Mouse (Mus musculus) monocyte, adult 5-6 weeks (primary cell): ENCODE results near the gene Spink2. TPM values are rescaled to one million over a fixed set of nuclear protein-coding genes. Genes with fewer than 3 reads are reported as not detected.
A peak's percentile ranks its signal among the peaks of the same experiment; 100 is the strongest.
"Not testable (repeated sequence)": the region's sequence is repeated elsewhere in the genome, so short reads cannot be mapped to it uniquely, and the experiment has no call there.

Experiments used
- ATAC-seq: fragments of 153-309, 156-312 bp; replicated peaks from 2 replicates; pipeline ENCODE4 v1.8.0; 2017; ENCODE audit warnings: mild to moderate bottlenecking; ENCODE audit not compliant: low TSS enrichment, insufficient number of reproducible peaks, severe bottlenecking, poor library complexity, low FRiP score
- total RNA-seq: library from RNA; stranded (forward); fragments of 200-1000, 200-491, 200-594 nt; gene quantifications from 3 replicates; pipeline ENCODE4 v1.2.3, GENCODE M21; 2017

Spink2 gene
- total RNA-seq, 1 experiment from 2014 or later = not detected

DNA sequence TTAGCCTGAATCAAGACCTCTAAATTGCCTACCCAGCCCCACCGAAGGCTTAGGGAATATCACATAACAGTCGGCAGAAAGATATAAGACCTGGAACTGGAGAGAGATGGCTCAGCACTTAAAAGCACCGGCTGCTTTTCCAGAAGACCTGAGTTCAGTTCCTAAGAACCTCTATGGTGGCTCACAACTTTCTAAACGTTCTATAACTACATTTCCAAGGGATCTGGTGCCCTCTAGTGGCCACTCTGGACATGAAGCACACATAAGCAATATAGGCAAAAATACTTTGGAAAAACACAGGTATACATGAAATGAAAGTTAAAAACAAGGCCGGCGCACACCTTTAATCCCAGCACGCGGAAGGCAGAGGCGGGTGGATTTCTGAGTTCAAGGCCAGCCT, 5.9 kb upstream of the Spink2 start:
- no peak for ATAC-seq

DNA sequence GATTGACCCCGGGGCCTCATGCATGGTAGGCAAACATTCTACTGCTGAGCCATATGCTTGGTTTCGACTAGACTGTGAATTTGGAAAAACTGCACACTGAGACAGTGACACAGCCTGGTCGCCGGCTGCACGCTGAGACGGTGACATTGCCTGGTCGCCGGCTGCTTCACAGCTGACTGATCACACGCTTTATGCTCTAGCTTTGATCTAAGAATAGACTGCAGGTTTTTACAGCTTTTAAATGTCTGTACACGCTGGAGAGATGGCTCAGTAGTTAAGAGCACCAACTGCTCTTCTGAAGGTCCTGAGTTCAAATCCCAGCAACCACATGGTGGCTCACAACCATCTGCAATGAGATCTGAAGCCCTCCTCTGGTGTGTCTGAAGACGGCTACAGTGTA, 5.1 kb downstream of the Spink2 start:
- no peak for ATAC-seq

DNA sequence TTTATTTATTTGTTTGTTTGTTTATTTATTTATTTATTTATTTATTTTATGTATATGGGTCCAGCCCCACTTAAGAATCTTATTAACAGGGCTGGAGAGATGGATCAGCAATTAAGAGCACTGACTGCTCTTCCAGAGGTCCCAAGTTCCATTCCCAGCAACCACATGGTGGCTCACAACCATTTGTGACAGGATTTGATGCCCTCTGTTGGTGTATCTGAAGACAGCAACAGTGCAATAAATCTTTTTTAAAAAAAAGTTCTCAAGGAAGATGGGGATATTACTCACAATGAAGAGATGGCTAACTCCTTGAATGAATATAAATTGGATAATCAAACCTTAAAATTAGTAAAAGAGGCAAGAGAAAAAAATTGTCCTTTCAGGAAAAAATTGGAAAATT, 9.0 kb downstream of the Spink2 start:
- no peak for ATAC-seq

DNA sequence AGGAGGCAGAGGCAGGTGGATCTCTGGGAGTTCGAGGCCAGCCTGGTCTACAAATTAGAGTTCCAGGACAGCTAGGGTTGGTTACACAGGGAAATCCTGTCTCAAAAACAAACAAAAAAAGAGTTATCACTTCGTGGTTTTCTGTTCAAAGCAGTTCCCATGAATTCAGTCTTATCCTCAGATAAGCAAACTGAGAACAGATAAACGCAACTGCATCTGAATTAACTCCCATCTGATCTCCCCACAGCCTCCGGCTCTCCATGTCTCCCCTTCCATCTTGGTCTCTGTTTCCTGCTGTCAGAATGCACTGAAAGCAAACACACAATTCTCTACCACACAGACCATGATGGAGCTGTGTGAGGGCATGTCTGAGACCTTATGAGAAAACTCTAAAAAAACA, 10.6 kb downstream of the Spink2 start:
- no peak for ATAC-seq

DNA sequence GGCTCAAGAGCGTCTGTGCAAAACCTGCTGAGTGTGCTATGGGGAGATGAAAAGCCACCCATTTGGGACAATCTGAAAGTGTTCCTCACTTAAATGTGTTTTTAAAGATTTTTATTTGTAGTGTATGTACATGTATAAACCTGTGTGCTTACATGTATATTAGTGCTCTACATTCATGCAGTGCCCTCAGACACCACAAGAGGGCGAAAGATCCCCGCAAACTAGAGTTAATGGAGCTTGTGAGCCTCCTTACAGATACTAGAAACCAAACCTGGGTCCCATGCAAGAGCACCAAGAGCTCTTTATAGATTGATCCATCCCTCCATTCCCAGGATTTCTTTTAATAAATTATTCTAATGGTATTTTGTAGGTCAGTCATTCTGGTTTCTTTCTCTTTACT, 17.3 kb downstream of the Spink2 start:
- peak; percentile 40 for ATAC-seq

DNA sequence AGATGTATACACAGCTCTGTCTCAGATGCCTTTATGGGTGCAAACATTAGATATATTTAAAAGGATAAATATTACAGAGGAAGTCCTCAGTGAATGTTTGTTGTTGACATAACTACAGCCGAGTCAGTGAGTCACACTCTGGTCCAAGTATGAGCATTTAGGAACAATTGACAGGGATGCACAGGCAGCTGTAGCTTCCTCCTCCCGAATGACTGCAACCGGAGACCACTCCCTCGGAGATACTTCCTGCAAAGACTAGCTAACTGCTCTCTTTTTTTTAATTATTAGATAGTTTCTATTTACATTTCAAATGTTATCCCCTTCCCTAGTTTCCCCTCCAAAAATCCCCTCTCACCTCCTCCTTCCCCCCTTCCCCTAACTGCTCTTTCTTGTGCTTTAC, 18.0 kb downstream of the Spink2 start:
- ATAC-seq = peak; percentile 64; the same call in 1 of the 2 replicates

DNA sequence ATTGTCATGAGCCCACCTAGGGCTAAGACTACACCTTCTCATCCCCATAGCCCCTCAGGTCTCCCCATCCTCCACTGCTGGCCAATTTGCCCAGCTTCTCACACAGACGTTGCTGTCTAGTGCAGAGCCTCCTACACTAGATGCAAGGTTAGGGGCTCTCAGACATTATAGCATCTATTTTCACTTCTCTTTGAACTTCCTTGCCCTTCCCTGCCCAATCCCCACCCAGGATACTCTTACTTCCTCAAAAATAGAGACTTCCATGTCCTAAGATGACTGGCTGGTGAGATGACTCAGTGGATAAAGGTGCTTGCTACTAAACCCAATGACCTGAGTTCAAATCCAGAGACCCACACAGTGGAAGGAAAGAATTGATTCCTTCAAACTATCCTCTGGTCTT, 19.6 kb downstream of the Spink2 start:
- peak; percentile 42; the same call in 1 of the 2 replicates for ATAC-seq

DNA sequence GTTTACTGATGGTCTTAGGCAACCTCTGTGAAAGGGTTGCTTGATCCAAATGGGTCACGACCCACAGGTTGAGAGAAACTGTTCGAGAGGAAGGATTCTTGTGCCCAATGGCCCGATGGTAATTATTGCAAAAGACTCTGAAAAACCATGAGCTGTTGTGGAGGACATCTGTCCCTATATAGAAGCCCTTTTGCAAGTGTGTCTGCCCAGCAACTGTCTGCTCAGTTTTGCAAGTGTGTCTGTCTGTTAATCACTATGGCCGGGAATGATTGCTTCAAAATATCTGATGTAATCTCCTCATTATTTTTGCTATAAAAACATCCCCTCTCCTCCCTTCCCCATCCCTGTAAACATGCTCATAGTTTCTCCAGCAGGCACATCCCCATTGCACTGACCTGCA, 20.2 kb downstream of the Spink2 start:
- no peak for ATAC-seq

DNA sequence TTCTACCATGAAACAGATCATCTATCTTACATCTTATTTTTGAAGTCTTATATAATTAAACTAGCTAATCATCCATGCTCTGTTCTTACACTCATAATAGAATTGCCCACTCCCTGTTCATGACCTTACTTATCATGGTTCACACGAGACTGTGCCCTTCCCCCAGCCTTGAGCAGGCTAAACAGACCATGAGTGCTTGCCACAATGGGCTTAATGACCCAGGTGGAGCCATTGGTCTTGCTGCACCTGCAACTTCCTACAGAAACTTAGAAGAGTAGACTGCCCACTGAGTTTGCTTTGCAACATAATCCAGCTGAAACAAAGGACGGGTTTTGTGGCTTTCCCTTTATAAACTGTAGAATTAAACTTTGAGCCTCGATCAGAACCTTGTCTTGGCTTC, 22.5 kb downstream of the Spink2 start:
- ATAC-seq = no peak

DNA sequence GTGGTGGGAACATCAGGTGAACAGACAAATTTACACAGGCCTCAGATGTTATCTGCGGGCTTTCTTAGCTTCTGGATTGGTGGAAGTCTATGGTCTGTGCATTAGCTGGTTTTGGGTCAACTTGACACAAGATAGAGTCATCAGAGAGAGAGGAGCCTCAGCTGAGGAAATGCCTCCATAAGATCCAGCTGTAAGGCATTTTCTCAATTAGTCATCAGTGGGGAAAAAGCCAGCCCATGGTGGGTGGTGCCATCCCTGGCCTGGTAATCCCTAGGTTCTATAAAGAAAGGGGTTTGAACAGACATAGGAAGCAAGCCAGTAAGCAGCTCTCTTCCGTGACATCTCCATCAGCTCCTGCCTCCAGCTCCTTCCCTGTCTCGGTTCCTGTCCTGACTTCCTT, 25.9 kb downstream of the Spink2 start:
- ATAC-seq = no peak

DNA sequence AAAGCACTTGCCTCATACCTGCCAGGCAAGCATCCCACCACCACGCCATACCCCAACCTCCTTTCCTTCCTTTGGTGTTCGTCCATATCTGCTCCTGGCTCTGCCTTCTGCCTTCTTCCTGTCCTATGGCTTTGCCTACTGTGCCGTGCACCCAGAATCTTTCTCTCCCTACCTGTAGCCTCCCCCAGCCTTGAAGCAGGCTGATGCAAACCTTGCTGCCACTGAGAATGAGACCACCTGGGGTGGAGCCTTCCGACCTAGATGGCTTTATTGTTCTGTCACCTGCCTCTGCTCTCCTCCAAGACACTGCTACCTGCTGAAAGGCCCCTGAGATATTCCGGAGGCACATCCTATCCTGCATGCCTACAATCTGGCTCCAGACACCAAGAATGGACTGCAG, 27.4 kb downstream of the Spink2 start:
- not testable (repeated sequence) for ATAC-seq

DNA sequence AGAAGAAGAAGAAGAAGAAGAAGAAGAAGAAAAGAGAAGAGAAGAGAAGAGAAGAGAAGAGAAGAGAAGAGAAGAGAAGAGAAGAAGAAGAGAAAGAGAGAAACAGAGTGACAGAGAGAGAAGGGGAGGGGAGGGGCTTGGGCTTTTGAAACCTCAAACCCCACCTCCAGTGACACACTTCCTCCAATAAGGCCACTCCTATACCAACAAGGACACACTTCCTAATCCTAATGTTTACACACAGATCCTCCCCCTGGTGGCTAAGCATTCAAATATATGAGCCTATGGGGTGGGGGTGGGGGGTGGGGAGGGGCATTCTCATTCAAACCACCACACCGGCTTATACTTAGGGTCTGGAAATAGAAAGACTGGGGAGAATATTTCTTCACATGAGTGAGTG, 27.9 kb downstream of the Spink2 start:
- no peak for ATAC-seq

DNA sequence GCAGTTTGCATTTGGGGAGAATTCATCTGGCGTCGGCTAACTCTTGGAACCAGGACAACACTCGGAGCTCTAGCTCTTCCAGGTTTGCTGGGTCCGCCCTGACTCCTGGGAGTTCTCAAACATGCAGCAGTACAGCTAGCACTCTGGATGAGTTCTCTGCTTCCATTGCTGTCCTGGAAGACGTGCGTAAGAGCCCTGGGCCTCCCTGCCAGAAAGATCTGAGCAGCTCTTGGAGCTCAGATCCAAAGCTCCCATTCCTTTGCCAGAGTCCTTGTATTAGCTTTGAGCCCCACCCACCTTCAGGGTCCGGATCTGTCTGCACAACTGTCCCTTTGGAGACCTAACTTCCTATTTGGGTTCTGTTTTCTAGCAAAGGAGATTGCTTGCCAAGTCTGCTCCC, 29.8 kb downstream of the Spink2 start:
- no peak for ATAC-seq

DNA sequence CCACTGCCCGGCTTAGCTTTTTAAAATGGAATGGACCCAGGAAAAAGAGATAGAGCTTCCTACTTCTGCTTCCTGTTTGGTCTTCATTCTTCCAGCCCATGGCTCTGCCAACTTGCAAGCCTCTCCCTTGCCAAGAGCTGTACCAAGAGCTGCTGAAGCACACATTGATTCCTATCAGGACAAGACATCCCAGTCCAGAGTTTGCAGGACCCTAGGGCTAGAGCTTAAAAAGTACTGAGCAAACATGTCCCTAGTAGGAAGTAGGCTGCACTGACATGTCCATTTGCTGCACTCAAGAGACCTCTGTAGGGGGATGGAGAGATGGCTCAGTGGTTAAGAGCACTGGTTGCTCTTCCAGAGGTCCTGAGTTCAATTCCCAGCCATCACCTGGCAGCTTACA, 32.3 kb downstream of the Spink2 start:
- no peak for ATAC-seq

DNA sequence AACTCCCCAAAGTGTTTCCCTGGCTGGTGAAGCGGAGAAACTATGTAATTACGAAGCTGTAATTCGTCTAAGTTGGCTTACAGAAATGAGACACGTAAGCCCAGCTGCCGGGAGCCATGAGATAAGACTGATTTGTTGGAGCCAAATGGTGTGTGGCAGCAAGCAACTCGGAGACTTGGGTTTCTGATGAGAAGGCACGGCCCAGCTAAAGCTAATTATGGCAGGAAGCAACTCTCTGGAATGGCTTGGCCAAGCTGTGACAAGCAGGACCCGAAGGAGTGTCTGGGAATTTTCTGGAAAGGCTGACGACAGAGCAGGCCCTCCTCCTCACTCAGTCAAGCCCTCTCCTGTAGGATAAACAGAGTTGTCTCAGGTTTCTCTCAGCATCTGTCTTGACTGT, 33.3 kb downstream of the Spink2 start:
- no peak for ATAC-seq

DNA sequence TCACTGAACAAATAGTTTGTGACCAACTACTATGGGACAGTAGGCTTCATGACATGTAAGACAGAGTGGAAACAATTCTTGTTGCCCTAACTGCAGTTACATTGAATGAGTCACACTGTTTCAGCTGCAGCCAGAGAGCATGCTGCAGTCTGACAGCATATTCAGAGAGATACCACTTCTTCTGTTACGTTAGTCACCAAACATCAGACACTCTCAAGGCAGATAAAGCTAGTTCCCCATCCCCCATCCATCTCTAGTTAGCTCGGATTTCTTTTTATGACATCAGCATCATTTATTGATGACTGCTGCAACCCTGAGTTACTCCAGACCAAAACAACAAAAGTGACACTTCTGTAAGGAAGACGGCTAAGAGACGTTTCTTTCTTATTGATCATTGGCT, 36.5 kb downstream of the Spink2 start:
- no peak for ATAC-seq

DNA sequence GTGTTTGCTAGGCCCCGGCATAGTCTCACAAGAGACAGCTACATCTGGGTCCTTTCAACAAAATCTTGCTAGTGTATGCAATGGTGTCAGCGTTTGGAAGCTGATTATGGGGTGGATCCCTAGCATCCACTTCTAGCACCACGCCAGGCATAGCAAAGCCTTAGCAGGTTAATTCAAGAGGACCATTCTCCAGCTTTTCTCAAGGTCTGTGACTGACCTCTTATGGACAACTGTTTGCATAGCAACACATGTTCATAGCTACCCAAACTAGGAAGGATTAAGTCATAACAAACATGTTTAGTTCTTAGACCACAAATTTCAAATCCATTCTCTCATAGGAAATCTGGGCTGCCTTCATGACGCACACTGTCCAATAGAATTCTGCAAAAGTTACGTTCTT, 40.7 kb downstream of the Spink2 start:
- ATAC-seq = no peak

DNA sequence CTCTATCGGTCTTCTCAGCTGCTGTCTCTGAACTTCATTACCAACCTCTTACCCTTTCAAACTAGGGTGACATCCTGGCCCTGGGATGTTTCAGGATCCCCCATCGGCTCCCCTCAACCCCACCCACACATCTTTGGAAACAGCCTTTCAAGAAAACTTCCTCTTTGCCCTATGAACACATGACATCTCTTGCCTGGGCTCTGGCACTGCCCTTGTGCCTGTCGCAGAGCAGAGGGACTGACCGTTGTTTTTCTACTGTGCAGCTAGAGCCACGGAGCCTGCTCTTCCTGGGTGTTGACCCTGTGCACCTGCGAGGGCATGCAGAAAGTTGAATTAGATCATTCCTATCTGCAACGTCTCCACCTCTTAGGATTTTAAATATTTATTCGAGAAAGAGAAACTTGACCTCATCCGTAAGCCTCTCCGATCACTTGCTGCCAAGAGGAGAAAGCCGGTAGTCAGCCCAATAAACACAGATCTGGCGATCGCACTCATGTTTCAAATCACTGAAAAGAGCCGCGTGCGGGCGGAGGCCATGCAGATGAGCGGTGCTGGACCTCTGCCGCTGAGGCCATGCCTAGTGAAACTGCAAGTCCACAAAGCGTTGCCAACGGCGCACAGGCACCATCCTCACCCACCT, 43.8 kb downstream of the Spink2 start:
- 0 out of 2 replicates have a peak, but pooled peaks have one; percentile 52 for ATAC-seq

DNA sequence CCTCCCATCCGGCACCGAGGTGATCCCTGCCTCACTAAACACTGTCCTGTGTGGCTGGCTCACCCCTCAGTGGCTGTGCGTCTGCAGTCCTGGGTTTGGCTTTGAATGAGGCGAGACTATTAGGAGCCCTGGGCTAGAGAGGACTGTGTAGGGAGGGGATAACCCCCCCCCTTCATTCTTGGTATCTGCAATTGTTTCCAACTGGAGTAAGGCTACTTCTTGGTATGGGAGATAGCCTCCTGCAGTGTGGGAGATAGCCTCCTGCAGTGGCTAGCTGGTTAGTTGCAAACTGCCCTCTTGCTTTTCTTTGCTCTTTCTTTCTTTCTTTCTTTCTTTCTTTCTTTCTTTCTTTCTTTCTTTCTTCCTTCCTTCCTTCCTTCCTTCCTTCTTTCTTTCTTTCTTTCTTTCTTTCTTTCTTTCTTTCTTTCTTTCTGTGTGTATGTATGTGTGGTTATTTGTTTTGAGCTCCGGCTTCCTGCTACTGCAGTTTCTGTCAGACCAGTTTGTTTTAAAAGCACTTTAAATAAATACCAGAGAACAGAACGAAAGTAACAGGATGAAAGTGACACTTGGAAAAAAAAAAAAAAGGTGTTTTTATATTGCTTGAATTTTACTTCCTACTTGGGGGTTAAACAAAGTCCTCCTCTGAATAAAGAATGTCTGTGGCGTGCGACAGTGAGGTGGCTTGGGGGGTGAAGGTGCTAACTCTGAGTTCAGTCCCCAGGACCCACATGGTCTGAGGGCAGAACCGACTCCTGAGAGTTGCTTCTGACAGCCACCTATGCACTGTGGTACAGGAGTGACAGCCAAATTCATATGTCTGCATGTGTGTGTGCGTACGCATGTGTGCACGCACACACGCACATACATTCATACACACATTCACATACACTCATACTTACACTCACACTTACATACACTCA, 45.3 kb downstream of the Spink2 start:
- peak; percentile 59; the same call in 1 of the 2 replicates for ATAC-seq

DNA sequence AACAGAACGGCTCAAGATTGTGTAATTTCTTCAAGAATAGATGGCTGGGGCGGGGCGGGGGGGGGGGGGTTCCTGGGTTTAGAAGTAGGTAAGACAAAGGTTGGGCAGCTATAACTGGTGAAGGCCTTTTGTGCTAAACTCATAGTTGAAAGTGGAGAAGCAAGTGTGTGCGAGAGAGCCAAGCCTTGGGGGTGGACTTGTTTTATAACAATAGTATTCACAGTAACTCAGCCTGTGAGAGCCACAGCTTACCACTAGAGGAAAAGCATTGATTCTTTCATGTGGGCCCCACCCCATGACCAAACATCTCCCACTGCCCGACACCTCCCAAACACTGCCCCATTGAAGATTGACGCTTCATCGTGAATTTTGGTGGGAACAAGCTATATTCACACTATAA, 47.7 kb downstream of the Spink2 start:
- no peak for ATAC-seq
